Mouse (Mus musculus) adrenal gland, adult (tissue): ENCODE measurements around the gene Gm11939.
"Not testable (repeated sequence)": the region's sequence is repeated elsewhere in the genome, so short reads cannot be mapped to it uniquely, and the experiment has no call there.

Source experiments
- DNase-seq, 2 experiments: peaks; one replicate each; pipeline ENCODE4 v3.0.0; 2022 to 2023; ENCODE audit warnings: low spot score in 1 of 2; ENCODE audit not compliant: inconsistent age in 2 of 2

The Gm11939 gene

DNA sequence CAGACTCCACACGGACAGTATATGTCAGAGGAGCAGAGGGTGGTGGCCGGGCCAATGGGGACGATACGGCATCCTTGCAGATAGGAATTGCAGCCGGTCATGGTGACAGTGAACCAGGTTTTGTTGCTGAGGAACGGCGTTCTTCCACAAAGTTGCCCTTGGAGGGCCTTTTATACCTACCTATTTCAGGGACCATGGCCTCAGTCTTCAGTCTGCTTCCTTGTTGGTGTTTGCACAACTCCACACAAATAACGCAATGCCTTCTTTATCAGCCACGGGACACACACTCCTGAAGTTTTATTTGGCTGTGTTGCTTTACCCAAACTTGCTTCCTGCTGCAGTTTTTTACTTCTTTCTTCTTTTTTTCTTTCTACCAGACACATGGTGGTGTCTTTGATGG is at the start of gene Gm11939:
Gm11939 (minus strand) TSS at position 101 of the 400 bp plus-strand sequence.
- DNase-seq: no peak

DNA sequence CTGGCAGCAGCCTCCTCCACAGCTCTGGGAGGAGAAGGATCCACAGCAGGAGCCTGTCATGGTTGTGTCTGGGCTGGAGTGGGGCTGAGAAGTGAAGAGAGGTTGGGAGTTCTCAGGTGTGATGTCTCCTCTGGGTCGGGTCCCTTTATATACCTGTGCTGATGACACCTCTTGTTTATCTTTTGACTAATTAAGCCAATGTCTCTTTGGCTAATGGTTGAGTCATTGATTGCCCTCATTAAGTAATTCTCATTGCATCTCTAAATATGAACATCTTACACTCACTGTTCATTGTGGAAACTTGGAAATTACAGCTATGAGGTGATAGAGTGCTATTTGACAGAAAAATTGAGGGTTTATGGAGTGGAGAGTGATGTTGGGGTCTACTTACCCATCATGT is 43.9 kb upstream of the Gm11939 start, which contains the start of gene Gm11938:
Gm11938 (minus strand) TSS at position 101 of the 400 bp plus-strand sequence.
- not testable (repeated sequence) for DNase-seq

DNA sequence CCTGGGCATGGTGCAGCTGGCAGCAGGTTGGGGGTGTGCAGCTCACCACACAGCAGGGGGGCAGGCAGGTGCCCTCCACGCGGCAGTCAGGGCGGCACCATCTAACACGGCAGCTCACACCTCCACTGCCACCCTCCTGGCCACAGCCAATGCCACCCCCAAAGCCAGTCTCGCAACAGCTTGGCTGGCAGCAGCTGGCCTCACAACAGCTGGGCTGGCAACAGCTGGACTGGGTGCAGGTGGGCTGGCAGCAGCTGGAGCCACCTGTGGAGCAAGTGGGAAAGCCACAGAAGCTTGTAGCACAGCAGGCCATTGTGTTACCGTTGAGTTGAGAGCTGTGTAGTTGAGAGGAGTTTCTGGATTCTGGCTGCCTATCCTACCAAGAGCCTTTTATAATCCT is 38.5 kb upstream of the Gm11939 start, which contains the start of gene Krtap9-3:
Krtap9-3 (minus strand) TSS at position 364 of the 400 bp plus-strand sequence.
- DNase-seq: not testable (repeated sequence)

DNA sequence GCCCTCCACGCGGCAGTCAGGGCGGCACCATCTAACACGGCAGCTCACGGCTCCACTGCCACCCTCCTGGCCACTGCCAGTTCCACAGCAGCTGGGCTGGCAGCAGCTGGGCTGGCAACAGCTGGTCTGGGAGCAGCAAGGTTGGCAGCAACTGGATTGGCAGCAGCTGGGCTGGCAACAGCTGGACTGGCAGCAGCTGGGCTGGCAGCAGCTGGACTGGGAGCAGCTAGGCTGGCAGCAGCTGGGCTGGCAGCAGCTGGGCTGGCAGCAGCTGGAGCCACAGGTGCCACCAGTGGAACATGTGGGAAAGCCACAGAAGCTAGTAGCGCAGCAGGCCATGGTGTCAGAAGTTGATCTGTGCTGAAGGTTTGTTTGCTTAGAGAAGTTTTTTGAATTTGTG is 31.7 kb upstream of the Gm11939 start, which contains the start of gene Krtap1-3:
Krtap1-3 (minus strand) TSS at position 359 of the 400 bp plus-strand sequence.
- DNase-seq: no peak

DNA sequence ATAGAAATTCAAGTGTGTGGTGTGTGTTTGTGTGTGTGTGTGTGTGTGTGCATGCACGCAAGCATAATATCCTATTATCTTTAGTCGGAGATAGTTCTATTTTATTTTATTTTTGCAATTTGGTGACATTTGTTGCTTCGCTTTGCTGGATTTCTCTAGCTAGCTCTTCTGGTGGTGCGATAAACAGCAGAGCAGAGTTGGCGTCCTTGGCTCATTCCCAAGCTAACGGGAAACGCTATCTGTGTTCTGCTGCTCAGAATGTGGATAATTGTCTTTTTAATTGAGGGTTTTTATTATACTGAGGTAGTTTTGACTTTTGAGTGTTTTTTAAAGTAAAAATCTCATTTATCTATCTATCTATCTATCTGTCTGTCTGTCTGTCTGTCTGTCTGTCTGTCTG is 25.8 kb upstream of the Gm11939 start:
- no peak for DNase-seq

DNA sequence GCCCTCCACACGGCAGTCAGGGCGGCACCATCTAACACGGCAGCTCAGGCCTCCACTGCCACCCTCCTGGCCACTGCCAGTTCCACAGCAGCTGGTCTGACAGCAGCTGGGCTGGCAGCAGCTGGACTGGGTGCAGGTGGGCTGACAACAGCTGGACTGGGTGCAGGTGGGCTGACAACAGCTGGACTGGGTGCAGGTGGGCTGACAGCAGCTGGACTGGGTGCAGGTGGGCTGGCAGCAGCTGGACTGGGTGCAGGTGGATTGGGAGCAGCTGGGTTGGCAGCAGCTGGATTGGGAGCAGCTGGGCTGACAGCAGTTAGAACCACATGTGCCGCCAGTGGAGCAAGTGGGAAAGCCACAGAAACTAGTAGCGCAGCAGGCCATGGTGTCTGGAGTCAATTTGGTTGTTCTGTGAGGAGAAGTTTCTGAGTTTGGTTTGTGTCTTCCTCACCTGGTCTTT is 24.0 kb upstream of the Gm11939 start, which contains the start of gene Krtap1-4:
Krtap1-4 (minus strand) TSS at position 410 of the 460 bp plus-strand sequence.
- no peak for DNase-seq

DNA sequence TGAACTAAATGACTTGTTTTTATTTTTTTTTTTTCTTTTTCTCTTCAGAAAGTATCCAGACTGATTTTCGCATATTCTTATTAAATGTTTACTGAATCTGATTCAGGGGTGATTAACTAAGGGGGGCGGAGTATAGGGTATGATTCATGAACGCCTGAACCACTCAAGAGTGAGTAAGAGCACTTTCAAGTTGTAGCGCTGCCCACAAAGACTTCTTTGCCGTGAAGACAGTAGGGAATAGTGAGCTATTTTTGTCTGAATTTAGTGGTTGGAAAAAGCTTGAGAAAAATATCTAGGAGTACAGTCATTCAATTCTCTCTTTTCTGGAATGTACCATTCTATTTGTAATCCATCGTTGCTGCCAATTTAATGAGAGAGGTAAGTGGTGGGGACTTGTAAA is 22.3 kb upstream of the Gm11939 start:
- DNase-seq: no peak

DNA sequence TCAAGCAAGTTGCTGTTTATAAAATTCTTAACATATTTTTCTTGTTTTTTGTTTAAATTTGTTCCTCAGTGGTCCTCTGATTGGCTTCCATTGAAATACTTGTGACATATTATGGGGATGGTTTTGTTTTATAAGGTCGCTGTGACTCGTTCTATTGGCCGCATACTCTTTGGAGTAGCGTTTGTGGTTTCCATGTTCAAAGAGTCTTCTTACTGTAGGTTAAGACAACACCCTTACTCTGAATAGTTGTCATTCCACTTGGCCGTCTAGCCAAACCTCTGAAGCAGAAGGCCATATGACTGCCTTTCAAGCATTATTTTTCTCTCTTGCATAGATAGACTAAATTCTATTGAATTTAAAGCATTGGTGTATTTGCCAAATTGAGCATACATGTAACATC is 21.8 kb upstream of the Gm11939 start:
- DNase-seq: no peak

DNA sequence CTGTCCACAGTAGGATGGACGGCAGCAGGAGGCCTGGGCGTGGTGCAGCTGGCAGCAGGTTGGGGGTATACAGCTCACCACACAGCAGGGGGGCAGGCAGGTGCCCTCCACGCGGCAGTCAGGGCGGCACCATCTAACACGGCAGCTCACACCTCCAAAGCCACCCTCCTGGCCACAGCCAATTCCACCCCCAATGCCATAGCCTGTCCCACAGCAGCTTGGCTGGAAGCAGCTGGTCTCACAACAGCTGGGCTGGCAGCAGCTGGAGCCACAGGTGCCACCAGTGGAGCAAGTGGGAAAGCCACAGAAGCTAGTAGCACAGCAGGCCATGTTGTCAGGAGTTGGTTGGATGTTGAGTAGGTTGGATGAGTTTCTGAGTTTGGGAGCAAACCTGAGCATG is 21.4 kb upstream of the Gm11939 start, which contains the start of gene Krtap1-5:
Krtap1-5 (minus strand) TSS at position 381 of the 400 bp plus-strand sequence.
- DNase-seq: no peak

DNA sequence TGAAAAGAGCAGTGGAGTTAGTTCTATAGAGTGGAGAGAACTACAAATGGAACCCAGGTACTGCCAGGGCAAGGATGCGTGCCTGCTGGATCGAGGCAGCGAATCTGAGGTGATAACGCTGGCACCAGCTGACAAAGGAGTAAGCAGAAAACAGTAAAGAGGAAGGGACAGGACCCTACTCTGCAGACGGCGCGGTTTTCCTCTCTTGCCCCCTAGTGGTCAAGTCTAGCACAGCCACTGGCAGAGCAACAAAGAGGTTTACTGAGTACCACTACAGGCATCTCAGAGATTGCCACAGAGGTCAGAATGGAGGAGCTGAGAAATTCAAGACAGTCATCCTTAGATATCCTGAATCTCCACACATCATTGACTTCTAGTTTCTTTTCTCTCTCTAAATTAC is 14.8 kb upstream of the Gm11939 start:
- peak; percentile 50 to 86 for DNase-seq

DNA sequence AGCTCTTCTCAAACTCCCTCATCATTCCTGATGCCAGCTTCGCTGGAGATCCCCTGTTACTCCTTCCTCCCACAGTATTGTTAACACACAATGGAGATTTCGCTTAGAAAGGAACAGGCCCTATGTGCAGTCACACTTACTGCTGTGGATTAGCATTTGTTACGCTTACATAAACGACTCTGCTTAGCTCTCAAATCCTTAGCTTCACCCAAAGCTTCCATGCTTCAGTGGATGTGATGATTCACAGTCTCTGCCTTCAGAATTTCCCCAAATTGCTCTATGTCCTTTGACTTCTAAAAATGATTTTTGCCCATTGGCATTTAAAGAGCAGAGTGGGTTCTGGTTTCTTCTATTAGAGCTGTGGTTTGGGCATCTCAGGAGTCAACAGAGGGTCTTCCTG is 13.9 kb upstream of the Gm11939 start:
- no peak for DNase-seq

DNA sequence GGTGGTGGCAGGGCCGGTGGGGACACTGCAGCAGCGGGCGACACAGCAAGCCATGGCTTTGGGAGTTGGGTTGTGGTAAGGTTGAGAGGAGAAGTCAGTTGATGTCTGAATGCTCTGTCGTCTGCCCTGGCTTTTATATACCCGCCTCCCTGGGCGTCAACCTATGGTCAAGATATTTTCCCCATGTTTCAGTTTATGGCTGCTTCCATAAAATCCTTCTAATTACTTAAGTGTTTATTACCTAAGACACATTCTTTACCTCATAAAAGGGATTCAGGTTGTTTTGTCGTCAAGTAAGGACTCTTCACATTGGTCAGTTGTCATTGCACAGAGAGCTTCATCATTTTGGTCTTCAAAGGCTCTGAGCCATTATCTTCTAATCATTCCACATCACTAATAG is 7.3 kb upstream of the Gm11939 start, which contains the start of gene Krtap3-1:
Krtap3-1 (minus strand) TSS at position 101 of the 400 bp plus-strand sequence.
- DNase-seq: no peak

DNA sequence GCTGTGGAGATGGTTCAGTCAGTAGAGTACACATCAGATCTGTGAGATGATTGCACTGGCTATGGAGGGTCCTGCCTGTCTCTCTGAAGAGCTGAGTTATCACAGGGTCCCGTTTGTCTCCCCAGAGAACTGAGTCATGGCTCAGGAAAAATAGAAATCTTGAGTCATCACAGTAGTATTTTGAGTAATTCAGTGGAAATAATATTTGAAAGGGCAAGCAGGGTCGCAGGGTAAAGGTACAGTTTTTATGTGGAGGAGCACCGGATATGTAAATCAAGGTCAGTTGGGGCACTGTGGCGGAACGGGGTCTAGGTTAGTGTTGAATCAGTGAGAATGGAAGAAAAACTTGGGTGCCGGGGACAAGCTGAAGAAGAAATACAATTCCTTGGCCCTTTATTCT is 3.3 kb upstream of the Gm11939 start:
- peak in 1 of 2 experiments; percentile 32 for DNase-seq

DNA sequence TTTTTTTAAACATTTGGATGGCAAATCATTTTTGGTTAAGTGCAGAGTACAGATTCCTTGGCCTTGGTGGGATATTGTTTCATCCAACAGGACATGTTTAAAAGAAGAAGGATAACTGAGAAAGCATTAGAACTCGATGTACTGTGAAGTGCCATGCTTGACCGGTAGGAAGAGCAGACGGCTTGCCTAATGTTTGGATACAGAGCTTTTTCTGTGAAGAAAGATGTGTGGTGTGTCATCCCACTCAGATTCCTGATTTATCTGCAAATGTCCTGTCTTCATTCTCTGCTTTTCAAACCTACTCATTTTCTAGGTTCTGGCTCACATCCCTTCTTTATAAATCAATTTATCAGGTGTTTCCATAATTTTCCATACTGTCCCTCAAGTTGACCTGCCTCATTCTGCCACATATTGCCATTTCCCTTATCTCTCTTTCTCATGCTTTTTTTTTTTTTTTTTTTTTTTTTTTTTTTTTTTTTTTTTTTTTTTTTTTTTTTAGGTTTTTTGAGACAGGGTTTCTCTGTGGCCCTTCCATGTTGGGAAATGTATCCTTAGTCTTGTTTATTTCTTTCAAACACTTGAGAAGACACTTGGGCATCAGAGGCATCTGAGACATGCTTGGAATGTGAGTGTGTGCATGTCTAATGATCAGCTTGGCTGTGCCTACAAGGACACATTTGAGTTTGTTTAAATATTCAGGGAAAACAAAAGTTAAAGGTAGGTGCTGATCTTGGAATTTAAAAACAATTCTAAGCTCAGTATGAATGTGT is 1.1 kb downstream of the Gm11939 start:
- DNase-seq: no peak

DNA sequence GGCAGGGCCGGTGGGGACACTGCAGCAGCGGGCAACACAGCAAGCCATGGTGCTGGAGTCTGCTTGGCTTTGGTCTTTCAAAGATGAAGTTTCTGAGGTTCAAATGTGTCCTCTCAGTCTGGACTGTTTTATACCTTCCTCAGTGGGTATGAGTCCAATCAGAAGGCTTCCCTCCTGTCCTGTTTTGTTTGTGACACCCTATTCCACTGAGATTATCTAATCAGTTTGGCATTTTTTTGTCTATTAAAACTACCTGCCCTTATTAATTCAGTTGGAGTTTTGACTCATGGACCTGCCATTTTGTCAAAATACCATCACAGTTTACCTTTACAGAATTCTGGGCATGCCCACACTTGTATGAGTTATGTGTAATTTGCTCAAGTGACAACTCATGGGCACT is 2.5 kb downstream of the Gm11939 start, which contains the start of gene Krtap3-2:
Krtap3-2 (minus strand) TSS at position 101 of the 400 bp plus-strand sequence.
- no peak for DNase-seq

DNA sequence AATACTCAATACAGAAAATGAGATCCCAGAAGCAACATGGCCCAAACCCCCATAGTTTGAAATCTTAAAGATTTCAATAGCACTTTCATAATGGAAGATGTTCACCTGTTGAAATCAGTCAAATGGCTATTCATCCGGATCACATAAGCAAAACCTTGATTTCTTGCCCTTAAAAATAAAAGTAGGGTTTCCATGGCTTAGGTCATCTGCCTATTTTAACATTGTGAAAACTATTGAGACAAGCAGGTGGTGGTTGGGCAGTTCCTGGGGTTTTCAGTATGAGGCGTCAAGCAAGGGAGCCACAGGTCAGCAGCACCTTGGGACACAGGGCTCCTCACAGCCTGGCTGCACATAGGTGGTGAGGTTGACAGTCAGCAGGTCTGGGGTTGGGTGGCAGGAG is 3.1 kb downstream of the Gm11939 start:
- DNase-seq: no peak

DNA sequence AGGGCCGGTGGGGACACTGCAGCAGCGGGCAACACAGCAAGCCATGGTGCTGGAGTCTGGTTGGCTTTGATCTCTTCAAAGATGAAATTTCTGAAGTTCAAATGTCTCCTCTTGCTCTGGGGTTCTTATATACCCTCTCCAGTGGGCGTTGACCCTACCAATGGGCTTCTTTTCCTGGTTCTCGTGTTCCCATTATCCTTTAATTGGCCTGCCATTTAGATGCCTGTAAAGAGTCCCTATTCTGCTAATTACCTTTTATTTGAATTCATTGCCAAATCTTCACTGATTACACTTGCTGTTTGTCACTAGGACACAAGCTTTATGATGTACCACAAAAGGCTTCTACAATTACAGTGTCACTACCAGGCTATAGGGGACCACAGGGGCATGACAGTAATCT is 8.5 kb downstream of the Gm11939 start, which contains the start of gene Krtap3-3:
Krtap3-3 (minus strand) TSS at position 101 of the 400 bp plus-strand sequence.
- DNase-seq: no peak

DNA sequence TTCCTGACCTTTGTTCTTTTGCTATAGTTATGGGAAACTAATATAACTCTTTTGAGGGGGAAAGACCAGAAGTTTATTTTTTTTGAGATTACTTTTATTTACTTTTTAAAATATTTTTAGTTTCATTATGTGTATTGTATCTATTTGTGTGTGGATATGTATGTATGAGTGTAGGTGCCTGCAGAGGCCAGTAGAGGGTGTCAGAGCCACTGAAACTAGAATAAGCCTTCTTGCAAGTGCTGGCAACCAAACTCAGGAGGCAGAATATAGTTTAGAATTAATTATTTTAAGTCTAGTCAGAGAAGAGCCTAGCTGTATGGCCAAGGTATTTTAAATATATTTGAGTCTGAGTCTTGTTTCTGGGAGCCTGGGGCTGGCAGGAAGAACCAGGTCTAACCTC is 11.4 kb downstream of the Gm11939 start:
- DNase-seq: no peak

DNA sequence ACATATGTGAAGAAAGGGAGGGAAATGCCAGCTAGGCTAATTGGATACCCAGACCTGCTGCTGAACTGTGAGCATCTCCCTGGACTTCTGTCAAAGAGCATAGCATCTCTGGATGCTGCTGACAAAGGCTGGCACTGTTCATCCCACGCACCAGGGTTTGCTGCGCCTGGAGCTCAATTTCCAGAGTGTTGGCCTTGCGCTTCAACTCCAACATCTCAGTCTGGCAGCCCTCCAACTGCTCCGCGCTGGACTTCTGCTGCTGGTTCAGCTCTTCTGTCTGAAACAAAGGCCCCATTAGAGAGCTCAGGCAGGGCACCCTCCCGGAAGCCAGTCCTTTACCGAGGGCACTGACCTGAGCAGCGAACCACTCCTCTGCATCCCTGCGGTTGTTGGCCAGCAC is 19.5 kb downstream of the Gm11939 start:
- DNase-seq: peak; percentile 4 to 40

DNA sequence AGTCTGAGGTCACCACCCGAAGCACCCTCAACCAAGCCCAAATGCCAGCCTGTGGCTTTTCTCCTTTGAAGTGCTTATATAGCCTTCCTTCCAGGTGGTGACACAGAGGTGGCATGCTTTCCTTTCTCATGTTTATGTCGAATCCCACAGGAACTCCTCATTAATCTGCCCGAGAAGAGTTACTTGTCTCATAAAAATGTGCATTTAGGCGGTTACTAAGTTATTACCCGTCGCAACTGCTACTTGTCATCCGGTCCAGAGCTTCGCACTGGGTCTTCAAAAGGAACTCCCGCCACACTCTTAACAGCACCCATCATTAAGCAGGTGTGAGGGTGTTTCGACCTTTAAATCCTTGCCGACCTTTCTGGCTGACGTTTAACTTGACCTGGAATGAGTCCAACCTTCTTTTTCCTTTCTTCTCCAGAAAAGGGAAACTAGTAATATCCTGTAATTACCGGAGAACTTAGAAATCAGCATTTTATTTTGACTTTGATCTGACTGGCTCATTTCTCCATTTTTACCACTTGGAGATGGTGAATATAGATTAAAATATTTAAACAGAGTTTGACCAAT is 37.9 kb downstream of the Gm11939 start, which contains the start of gene Krt39:
Krt39 (minus strand) TSS at position 51 of the 573 bp plus-strand sequence.
- no peak for DNase-seq

DNA sequence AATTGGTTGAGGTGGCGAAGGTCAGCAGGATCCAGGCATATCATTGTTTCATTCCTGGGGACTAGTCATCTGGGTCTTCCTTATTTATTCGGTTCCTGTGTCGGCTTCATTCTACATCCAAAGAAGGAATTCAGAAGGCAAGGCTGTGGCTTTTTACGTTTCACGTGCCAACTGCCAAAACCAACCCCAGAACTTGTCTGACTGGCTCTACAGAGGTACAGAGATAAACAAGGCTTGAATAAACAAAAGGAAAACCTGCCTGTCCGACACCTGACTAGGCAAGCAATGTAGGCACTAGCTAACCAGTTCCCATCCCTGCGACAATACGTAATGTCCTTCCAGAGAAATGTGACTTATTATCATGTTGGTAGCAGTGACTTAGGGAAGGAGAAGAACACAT is 45.2 kb downstream of the Gm11939 start:
- no peak for DNase-seq
